Mouse (Mus musculus): Measurements from ENCODE around the gene Kiz. TPM values are rescaled to one million over a fixed set of nuclear protein-coding genes. Genes with fewer than 3 reads are reported as not detected.
A peak's percentile ranks its signal among the peaks of the same experiment; 100 is the strongest.

The Kiz gene
- polyA plus RNA-seq, 1 experiment from 2014 or later: 30.2 TPM

GRCm38 (mm10) chr2:146985807-146986206, 130.1 kb downstream of the Kiz start:
- no peak overlapping the region for H3K9ac ChIP-seq
- 28% methylated on average over 1 of the region's 1 CpGs for WGBS
- peaks cover 14% of the 10 kb centered on the region for H3K4me1 ChIP-seq (replicated peaks)
- no peak for ATAC-seq (replicated peaks; ENCODE audit: insufficient number of reproducible peaks, insufficient read depth, low FRiP score, low read depth)
- H3K4me2 ChIP-seq: no peak overlapping the region
- H3K27me3 ChIP-seq: no peaks in the 10 kb centered on the region
- no peaks in the 10 kb centered on the region for H3K9me3 ChIP-seq (replicated peaks)
- peak overlapping the region; percentile 49; the same call in 1 of the 2 replicates for H3K27ac ChIP-seq
- no peaks in the 10 kb centered on the region for H3K36me3 ChIP-seq
- H3K4me3 ChIP-seq: no peak overlapping the region

- Histone ChIP-seq H3K9ac (no peak overlapping the region), H3K27ac (peak overlapping the region; percentile 49; the same call in 1 of the 2 replicates), H3K9me3 (replicated peaks) (no peaks in the 10 kb centered on the region), H3K4me1 (replicated peaks) (peaks cover 14% of the 10 kb centered on the region), H3K4me2 (no peak overlapping the region), H3K4me3 (no peak overlapping the region), H3K36me3 (no peaks in the 10 kb centered on the region), H3K27me3 (no peaks in the 10 kb centered on the region)
- ATAC-seq (replicated peaks; ENCODE audit: insufficient number of reproducible peaks, insufficient read depth, low FRiP score, low read depth): no peak
Observed at GRCm38 (mm10) chr2:146986429-146986828, 130.8 kb downstream of the Kiz start.

DNA sequence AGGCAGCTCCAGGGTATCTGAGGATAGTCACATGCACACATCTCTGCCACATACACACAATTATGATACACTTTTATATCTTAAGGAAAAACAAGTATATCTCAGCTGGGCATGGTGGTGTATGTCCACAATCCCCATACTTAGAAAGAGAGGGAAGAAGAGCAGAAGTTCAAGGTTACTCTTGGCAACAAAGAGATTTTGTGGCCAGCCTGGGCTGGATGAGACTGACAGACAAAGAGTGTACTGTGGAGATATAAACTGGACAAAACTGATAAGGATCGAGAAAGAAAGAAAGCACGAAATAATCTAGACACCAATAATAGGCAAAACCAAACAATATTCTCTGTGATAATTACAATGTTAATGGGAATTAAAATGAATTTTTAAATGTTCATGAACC, 151.6 kb downstream of the Kiz start:
- Histone ChIP-seq H3K9me3 (replicated peaks) (no peaks in the 10 kb centered on the region), H3K4me2 (no peak overlapping the region), H3K4me3 (no peak overlapping the region), H3K9ac (no peak overlapping the region), H3K36me3 (no peaks in the 10 kb centered on the region), H3K27ac (no peak overlapping the region), H3K4me1 (replicated peaks) (peaks cover 8% of the 10 kb centered on the region), H3K27me3 (no peaks in the 10 kb centered on the region)
- ATAC-seq (replicated peaks; ENCODE audit: insufficient number of reproducible peaks, insufficient read depth, low FRiP score, low read depth): no peak
- WGBS: 78% methylated on average over 2 of the region's 2 CpGs

DNA sequence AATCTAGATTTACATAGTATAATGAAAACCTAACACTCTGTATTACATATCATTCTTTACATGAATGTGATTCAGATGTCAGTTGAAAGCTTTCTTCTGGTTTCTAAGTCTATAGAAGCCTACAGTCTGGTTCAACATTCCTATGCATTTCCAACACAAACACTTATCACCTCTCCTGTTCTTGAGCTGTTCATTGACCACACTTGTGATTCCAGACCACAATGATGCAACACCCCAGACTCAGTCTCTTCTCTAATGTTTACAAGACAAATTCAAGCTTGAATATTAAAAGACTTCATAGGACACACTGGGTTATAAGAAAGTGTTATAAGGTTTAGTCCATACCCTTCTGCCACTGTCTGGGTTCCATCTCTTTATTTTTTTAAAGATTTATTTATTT, 153.4 kb downstream of the Kiz start:
- Histone ChIP-seq H3K27me3 (no peaks in the 10 kb centered on the region), H3K9me3 (replicated peaks) (no peaks in the 10 kb centered on the region)

DNA sequence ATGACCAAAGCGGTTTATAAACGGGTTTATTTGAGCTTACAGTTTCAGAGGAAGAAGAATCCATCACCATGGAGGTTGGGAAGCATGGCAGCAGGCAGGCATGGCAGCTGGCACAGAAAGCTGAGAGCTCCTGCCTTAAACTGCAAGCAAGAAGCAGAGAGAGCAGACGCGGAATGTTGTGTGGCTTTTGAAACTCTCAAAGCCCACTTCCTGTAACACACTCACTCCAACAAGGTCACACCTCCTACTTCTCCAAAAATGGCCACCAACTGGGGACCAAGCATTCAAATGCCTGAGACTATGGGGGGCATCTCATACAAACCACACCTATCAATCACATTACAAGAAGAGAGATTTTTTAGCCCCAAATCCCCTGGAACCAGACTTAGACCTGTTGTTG, 154.5 kb downstream of the Kiz start:
- Histone ChIP-seq H3K27ac (no peak overlapping the region), H3K27me3 (no peaks in the 10 kb centered on the region), H3K9me3 (replicated peaks) (no peaks in the 10 kb centered on the region), H3K4me1 (replicated peaks) (peaks cover 20% of the 10 kb centered on the region), H3K4me3 (no peak overlapping the region), H3K36me3 (no peaks in the 10 kb centered on the region), H3K4me2 (no peak overlapping the region), H3K9ac (no peak overlapping the region)
- ATAC-seq (replicated peaks; ENCODE audit: insufficient number of reproducible peaks, insufficient read depth, low FRiP score, low read depth): no peak
- WGBS: 88% methylated on average over 4 of the region's 4 CpGs

More for the DNA sequence above, 153.4 kb downstream of the Kiz start:
- no peak for ATAC-seq (replicated peaks; ENCODE audit: insufficient number of reproducible peaks, insufficient read depth, low FRiP score, low read depth)
- Histone ChIP-seq H3K27ac (no peak overlapping the region), H3K36me3 (no peaks in the 10 kb centered on the region), H3K4me1 (replicated peaks) (peaks cover 9% of the 10 kb centered on the region), H3K4me2 (no peak overlapping the region), H3K9ac (no peak overlapping the region), H3K4me3 (no peak overlapping the region)

- H3K9me3 ChIP-seq (replicated peaks): no peaks in the 10 kb centered on the region
- 90% methylated on average over 9 of the region's 9 CpGs for WGBS
- peaks cover 21% of the 10 kb centered on the region for H3K4me1 ChIP-seq (replicated peaks)
- H3K27me3 ChIP-seq: no peaks in the 10 kb centered on the region
- no peak overlapping the region for H3K9ac ChIP-seq
- H3K4me2 ChIP-seq: no peak overlapping the region
- H3K4me3 ChIP-seq: no peak overlapping the region
- H3K36me3 ChIP-seq: no peaks in the 10 kb centered on the region
- H3K27ac ChIP-seq: no peak overlapping the region
- ATAC-seq (replicated peaks; ENCODE audit: insufficient number of reproducible peaks, insufficient read depth, low FRiP score, low read depth): no peak
Observed at GRCm38 (mm10) chr2:147010952-147011351, 155.3 kb downstream of the Kiz start.

DNA sequence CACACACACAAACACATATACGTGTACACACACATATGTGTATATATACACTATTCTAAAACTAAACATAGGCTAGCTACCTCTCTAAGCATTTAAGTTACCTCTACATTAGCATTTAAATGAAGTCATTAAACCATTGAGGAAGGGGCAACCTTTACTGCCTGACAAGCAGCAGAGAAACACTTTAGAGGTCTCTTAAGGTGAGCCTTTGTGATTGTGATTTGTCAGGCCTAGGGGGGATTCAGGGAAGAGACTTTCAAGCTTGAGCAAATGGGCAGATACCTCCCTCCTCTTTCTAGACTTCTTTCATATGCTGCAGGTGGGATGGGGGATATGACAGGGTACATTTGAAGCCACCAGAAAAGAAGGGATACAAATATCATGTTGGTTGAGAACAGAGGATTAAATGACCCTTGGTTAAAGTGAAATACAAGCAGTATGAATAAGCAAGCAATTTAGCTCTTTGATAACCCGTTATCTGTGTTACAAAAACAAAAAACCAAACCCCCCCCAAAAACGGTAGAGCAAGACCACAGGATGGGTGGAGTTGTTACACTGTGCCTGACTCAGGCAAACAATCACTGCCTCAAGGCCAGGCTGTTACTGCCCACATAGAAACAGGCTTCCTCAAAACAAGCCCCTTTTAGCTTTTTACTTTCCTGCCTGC, 155.9 kb downstream of the Kiz start:
- H3K27ac ChIP-seq: peak overlapping the region; percentile 100
- H3K27me3 ChIP-seq: no peaks in the 10 kb centered on the region
- no peak for ATAC-seq (replicated peaks; ENCODE audit: insufficient number of reproducible peaks, insufficient read depth, low FRiP score, low read depth)

GRCm38 (mm10) chr2:147012141-147012622, 156.5 kb downstream of the Kiz start:
- Histone ChIP-seq H3K27me3 (no peaks in the 10 kb centered on the region), H3K9ac (peak overlapping the region; percentile 87), H3K27ac (peak overlapping the region; percentile 100), H3K36me3 (no peaks in the 10 kb centered on the region), H3K4me1 (replicated peaks) (peaks cover 24% of the 10 kb centered on the region), H3K4me2 (peak overlapping the region; percentile 65), H3K4me3 (peak overlapping the region; percentile 99), H3K9me3 (replicated peaks) (no peaks in the 10 kb centered on the region)
- WGBS: 39% methylated on average over 7 of the region's 7 CpGs
- ATAC-seq (replicated peaks; ENCODE audit: insufficient number of reproducible peaks, insufficient read depth, low FRiP score, low read depth): no peak

More for the DNA sequence above, 155.9 kb downstream of the Kiz start:
- Histone ChIP-seq H3K36me3 (no peaks in the 10 kb centered on the region), H3K4me2 (peak overlapping the region; percentile 65), H3K4me1 (replicated peaks) (peaks cover 23% of the 10 kb centered on the region), H3K4me3 (peak overlapping the region; percentile 99), H3K9ac (peak overlapping the region; percentile 87; the same call in 1 of the 2 replicates), H3K9me3 (replicated peaks) (no peaks in the 10 kb centered on the region)
- WGBS: 68% methylated on average over 3 of the region's 3 CpGs

GRCm38 (mm10) chr2:147012623-147013184, 157.0 kb downstream of the Kiz start, which contains the start of gene Xrn2:
Gene Xrn2 (plus strand): TSS chr2:147012996.
- H3K4me3 ChIP-seq: peak within 1 kb of the TSS; percentile 99
- no peaks in the 10 kb centered on the region for H3K27me3 ChIP-seq
- H3K9me3 ChIP-seq (replicated peaks): no peaks in the 10 kb centered on the region
- peak; percentile 92 for ATAC-seq (replicated peaks; ENCODE audit: insufficient number of reproducible peaks, insufficient read depth, low FRiP score, low read depth)
- H3K9ac ChIP-seq: peak within 1 kb of the TSS; percentile 87
- peak within 1 kb of the TSS; percentile 100 for H3K27ac ChIP-seq
- H3K36me3 ChIP-seq: no peaks in the 10 kb centered on the region
- peaks cover 24% of the 10 kb centered on the region for H3K4me1 ChIP-seq (replicated peaks)
- under 1% methylated on average over 37 of the region's 37 CpGs for WGBS
- H3K4me2 ChIP-seq: peak within 1 kb of the TSS; percentile 65

GRCm38 (mm10) chr2:147013194-147013969, 157.7 kb downstream of the Kiz start:
- Histone ChIP-seq H3K9me3 (replicated peaks) (no peaks in the 10 kb centered on the region), H3K4me1 (replicated peaks) (peaks cover 24% of the 10 kb centered on the region), H3K27me3 (no peaks in the 10 kb centered on the region), H3K36me3 (no peaks in the 10 kb centered on the region), H3K9ac (peak overlapping the region; percentile 87), H3K4me2 (peak overlapping the region; percentile 65), H3K27ac (peak overlapping the region; percentile 100), H3K4me3 (peak overlapping the region; percentile 99)
- WGBS: under 1% methylated on average over 57 of the region's 59 CpGs
- peak; percentile 87 for ATAC-seq (replicated peaks; ENCODE audit: insufficient number of reproducible peaks, insufficient read depth, low FRiP score, low read depth)

- ATAC-seq (replicated peaks; ENCODE audit: insufficient number of reproducible peaks, insufficient read depth, low FRiP score, low read depth): no peak
- 22% methylated on average over 15 of the region's 15 CpGs for WGBS
- Histone ChIP-seq H3K9me3 (replicated peaks) (no peaks in the 10 kb centered on the region), H3K4me1 (replicated peaks) (peaks cover 24% of the 10 kb centered on the region), H3K4me2 (peak overlapping the region; percentile 65), H3K27ac (peak overlapping the region; percentile 100), H3K4me3 (peak overlapping the region; percentile 99), H3K27me3 (no peaks in the 10 kb centered on the region), H3K9ac (peak overlapping the region; percentile 87), H3K36me3 (no peaks in the 10 kb centered on the region)
Observed at GRCm38 (mm10) chr2:147014101-147014886, 158.6 kb downstream of the Kiz start.
